Mouse (Mus musculus): ENCODE measurements around the gene Lrp2.
"Not testable (repeated sequence)": the region's sequence is repeated elsewhere in the genome, so short reads cannot be mapped to it uniquely, and the experiment has no call there.

Lrp2 gene

GRCm38 (mm10) chr2:69582861-69583260, 3.0 kb downstream of the Lrp2 start:
- DNase-seq (ENCODE audit: low spot score in 2 of 2): no peak

- DNase-seq (ENCODE audit: low spot score in 2 of 2): not testable (repeated sequence)
These were observed 3.8 kb downstream of the Lrp2 start for GRCm38 (mm10) chr2:69582068-69582467.

- DNase-seq (ENCODE audit: low spot score in 2 of 2): no peak
These were observed 5.8 kb downstream of the Lrp2 start for GRCm38 (mm10) chr2:69580091-69580490.

DNA sequence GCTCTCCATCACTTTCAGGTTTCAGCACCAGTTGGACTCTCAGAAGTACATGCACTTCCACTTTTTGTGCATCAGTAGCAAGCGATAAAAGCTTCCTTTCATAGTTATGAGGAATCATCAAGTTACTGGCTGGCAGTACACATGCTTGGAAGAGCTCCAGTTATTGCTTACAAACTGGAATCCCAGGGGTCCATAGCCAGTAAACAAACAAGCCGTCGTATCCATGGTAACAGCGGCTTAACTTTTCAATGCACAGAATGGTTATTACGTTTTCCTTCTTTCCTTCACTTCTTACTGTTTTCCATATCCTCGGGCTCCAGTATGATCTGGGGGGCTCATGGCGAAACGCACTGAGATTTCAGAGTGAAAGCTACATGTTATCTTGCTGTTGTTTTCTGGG, 7.7 kb downstream of the Lrp2 start:
- no peak for DNase-seq (ENCODE audit: low spot score in 2 of 2)

DNA sequence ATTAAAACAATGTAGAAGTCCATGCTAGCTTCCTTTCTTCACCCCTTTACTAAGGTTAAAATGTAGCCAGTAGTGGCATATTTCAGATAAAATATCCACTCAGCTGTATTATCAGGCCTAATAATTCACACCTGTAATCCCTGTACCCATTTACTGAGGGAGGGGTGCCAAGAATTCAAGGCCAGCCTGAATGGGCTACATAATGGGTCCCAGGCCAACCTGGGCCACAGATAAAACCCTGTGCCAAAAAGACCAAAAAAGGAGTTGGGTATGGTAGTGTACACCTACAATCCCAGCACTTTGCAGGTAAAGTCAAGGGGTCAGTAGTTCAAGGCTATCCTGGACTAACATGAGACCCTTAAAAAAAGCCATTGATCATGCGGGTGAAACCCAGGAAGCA, 9.3 kb downstream of the Lrp2 start:
- no peak for DNase-seq (ENCODE audit: low spot score in 2 of 2)

DNA sequence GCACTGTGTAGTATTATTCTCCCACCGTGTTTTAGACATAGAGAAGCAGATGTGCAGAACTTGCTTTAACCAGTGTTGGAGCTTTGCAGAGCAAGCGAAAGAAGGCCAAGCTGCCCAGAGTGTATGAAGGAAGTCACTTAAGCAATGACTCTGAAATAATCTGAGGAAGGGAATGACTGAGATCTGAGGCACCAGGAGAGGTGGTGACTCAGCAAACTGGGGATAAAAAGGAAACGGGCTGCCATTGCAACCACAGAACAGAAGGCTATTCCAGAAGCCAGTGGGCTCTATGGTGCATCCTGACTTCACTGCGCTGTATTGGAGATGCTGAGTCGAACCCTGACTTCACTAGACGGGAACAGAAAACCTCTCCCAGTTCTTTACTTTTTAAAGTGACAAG, 10.9 kb downstream of the Lrp2 start:
- no peak for DNase-seq (ENCODE audit: low spot score in 2 of 2)

DNA sequence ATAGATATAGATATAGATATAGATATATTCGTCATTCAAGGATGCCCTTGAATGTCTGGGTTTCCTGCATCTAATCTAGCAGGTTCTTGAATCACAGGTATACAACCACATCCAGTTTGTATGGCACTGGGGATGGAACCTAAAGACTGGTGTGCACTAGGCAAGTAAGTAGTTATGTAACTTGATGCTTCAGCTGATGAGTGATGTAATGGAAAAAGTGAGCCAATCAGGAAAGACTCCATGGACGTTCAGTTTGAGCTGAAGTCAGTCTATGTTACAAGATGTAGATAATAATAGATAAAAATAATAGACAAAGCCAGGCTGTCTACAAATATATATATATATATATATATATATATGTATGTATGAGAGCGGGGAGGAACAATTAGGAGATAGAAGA, 11.6 kb downstream of the Lrp2 start:
- DNase-seq (ENCODE audit: low spot score in 2 of 2): no peak

- no peak for DNase-seq (ENCODE audit: low spot score in 2 of 2)
These were observed 12.2 kb downstream of the Lrp2 start for GRCm38 (mm10) chr2:69573733-69574054.

DNA sequence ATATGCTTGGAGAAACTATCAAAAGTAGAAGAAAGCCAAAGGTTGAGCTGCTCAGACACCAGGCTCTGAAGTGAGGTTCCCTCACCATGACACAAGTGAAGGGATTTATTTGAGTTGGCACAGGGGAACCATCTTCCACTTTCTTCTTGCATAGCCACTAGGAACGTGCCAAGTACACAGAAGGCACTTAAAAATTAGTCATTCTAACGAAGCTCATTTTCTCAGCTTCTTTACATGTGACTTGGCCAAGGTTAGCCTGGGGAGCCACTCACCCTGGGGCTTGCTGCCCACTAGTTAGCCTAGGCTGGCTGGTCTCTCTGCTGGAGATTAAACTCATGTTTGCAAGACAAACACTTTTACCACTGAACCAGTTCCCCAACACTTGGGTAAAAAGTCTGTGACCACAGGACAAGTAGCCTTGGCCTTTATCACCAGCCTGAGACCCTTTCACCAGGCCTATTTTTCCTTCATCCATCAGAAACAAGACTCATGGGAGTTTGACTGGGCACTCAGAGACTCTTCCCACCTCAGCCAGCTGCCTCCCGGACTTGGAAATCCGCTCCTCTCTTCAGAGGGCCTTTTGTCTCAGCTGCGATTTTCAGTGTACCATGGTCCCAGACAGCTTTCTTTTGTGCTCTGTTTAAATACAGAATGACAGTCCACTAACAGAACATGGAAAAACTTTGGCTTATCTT, 12.7 kb downstream of the Lrp2 start:
- no peak for DNase-seq (ENCODE audit: low spot score in 2 of 2)

DNA sequence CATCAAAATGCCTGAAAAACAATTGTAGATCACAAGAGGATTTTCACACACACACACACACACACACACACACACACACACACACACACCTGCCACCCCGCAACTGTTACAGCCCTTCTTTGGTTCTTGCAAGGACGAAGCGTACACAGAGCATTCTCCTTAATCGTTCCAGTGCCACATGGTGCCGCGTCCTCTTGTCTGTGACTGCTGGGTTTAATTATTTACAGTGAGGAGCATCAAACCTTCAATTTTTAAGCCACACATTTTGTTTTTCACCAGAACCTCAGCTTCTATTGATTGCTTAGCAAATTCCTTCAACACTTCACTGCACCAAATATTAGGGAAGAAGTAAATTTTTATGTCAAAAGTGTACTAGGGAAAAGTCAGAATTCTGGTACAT, 15.3 kb downstream of the Lrp2 start:
- no peak for DNase-seq (ENCODE audit: low spot score in 2 of 2)

DNA sequence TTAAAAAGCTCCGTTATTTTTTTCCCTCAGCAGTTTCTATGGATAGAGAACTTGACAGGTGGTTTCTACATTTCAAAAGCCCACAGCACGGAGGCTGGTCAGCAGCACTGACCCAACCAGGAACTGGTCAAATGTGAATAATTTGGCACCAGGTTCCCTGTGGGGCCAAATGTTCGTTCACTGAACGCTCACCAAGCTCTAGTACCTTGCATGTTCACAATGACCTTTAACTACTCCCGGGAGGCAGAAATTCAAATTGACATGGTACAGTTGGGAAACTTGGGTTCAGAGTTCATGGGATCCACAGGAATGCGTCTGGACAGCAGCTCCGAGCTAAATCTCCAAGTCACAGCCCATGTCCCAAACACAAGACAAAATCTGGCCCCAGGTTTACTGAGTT, 19.6 kb downstream of the Lrp2 start:
- DNase-seq (ENCODE audit: low spot score in 2 of 2): no peak

- DNase-seq (ENCODE audit: low spot score in 2 of 2): no peak
These were observed 22.4 kb downstream of the Lrp2 start for GRCm38 (mm10) chr2:69563492-69563891.

GRCm38 (mm10) chr2:69562761-69563160, 23.1 kb downstream of the Lrp2 start:
- no peak for DNase-seq (ENCODE audit: low spot score in 2 of 2)

- no peak for DNase-seq (ENCODE audit: low spot score in 2 of 2)
These were observed 25.6 kb downstream of the Lrp2 start for GRCm38 (mm10) chr2:69560221-69560620.

DNA sequence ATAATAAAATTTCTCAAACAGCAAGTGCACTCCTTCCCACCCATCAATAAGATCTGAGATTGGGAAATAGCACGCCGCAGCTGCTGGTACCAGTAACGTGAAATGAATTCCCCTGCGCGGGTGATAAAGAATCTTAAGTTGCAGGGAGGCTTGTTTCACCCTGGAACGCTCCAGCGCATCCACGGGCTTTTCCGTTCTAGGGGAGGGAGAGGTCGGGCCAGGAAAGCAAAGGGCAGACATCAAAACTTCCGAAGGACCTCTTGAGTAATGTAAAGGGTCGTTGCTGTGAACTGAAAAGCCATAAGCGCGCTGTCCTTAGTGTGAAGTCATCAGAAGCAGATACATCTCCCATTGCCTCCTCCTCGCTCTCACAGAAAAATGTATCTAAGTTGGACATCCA, 26.5 kb downstream of the Lrp2 start:
- DNase-seq (ENCODE audit: low spot score in 2 of 2): no peak

- DNase-seq (ENCODE audit: low spot score in 2 of 2): no peak
These were observed 29.2 kb downstream of the Lrp2 start for GRCm38 (mm10) chr2:69556686-69557085.

- DNase-seq (ENCODE audit: low spot score in 2 of 2): no peak
These were observed 34.2 kb downstream of the Lrp2 start for GRCm38 (mm10) chr2:69551639-69552038.

DNA sequence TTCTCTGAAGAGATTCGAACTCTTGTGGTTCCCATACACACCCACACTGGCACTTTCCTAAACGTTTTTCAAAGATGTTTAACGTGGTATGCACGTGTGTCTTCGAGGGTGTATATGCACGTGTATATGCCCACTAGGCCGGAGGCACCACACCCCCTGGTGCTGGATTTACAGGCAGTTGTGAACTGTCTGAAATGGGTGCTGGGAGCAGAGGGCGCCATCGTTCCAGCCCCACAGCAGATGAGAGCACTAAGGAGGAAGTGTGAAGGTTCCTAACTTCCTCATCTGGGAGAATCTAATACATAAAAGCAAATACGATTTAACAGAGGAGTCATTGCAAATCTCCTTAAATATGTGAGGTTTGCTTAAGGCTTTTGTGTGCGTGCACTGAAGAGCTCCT, 39.0 kb downstream of the Lrp2 start:
- DNase-seq (ENCODE audit: low spot score in 2 of 2): no peak

GRCm38 (mm10) chr2:69536018-69536417, 49.8 kb downstream of the Lrp2 start:
- no peak for DNase-seq (ENCODE audit: low spot score in 2 of 2)

- DNase-seq (ENCODE audit: low spot score in 2 of 2): no peak
These were observed 54.3 kb downstream of the Lrp2 start for GRCm38 (mm10) chr2:69531528-69532055.

GRCm38 (mm10) chr2:69530691-69531527, 55.0 kb downstream of the Lrp2 start:
- no peak for DNase-seq (ENCODE audit: low spot score in 2 of 2)

DNA sequence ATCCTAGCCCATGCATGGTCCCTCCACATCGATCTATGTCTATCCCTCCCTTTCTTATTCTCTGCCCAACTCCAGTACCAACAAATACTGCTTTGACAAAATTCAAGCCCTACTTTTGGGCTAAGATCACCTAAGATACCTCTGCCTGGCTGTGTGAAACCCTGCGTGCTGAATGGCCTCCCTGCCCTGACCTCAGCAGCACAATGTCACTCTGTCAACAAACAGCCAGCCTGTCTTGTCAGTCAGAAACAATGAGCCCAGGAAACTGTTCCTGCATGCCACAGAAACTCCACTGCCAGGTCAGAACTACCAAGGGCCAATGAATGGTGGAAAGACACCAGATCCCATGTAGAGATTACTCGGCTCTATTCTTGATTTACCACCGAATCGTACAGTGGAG, 55.7 kb downstream of the Lrp2 start:
- no peak for DNase-seq (ENCODE audit: low spot score in 2 of 2)

GRCm38 (mm10) chr2:69520273-69520672, 65.6 kb downstream of the Lrp2 start:
- DNase-seq (ENCODE audit: low spot score in 2 of 2): no peak
